Mouse (Mus musculus): ENCODE results near the gene Cep112.
A peak's percentile ranks its signal among the peaks of the same experiment; 100 is the strongest.

Cep112 gene

GRCm38 (mm10) chr11:108606836-108607235 lies 181.8 kb downstream of the Cep112 start:
- no peak for DNase-seq

- no peak for DNase-seq
Observed at GRCm38 (mm10) chr11:108620628-108621433, 195.8 kb downstream of the Cep112 start.

GRCm38 (mm10) chr11:108621434-108621901 lies 196.5 kb downstream of the Cep112 start:
- no peak for DNase-seq

GRCm38 (mm10) chr11:108625546-108626232 lies 200.7 kb downstream of the Cep112 start:
- no peak for DNase-seq

GRCm38 (mm10) chr11:108637780-108638179 lies 212.8 kb downstream of the Cep112 start:
- no peak for DNase-seq

GRCm38 (mm10) chr11:108655574-108655973 lies 230.6 kb downstream of the Cep112 start:
- no peak for DNase-seq

- no peak for DNase-seq
Observed at GRCm38 (mm10) chr11:108682014-108682413, 257.0 kb downstream of the Cep112 start.

- no peak for DNase-seq
Observed at GRCm38 (mm10) chr11:108696563-108696962, 271.6 kb downstream of the Cep112 start.

GRCm38 (mm10) chr11:108752301-108752700 lies 327.3 kb downstream of the Cep112 start:
- DNase-seq = peak; percentile 71

GRCm38 (mm10) chr11:108752765-108753164 lies 327.8 kb downstream of the Cep112 start:
- DNase-seq = no peak

- no peak for DNase-seq
Observed at GRCm38 (mm10) chr11:108753361-108754240, 328.6 kb downstream of the Cep112 start.

GRCm38 (mm10) chr11:108757211-108757610 lies 332.2 kb downstream of the Cep112 start:
- no peak for DNase-seq

GRCm38 (mm10) chr11:108757626-108758430 lies 332.8 kb downstream of the Cep112 start:
- DNase-seq = no peak

- no peak for DNase-seq
Observed at GRCm38 (mm10) chr11:108770064-108770463, 345.1 kb downstream of the Cep112 start.

- DNase-seq = no peak
Observed at GRCm38 (mm10) chr11:108774019-108774670, 349.2 kb downstream of the Cep112 start.

- no peak for DNase-seq
Observed at GRCm38 (mm10) chr11:108777158-108777557, 352.2 kb downstream of the Cep112 start.

- no peak for DNase-seq
Observed at GRCm38 (mm10) chr11:108780271-108781250, 355.6 kb downstream of the Cep112 start.

GRCm38 (mm10) chr11:108798398-108798797 lies 373.4 kb downstream of the Cep112 start:
- no peak for DNase-seq

- DNase-seq = no peak
Observed at GRCm38 (mm10) chr11:108799695-108800094, 374.7 kb downstream of the Cep112 start.

- no peak for DNase-seq
Observed at GRCm38 (mm10) chr11:108804030-108804429, 379.0 kb downstream of the Cep112 start.
